Mouse (Mus musculus) erythroblast, embryonic 14.5 days (primary cell): ENCODE measurements at regions not wholly inside any gene's neighbourhood (a gene's known extent, or its start where the extent isn't known, plus 50 kb on each side); places are given as distances from the start of the nearest gene placed in this dataset.

Experiments
- H3K27me3 ChIP-seq: 2 replicates; pipeline ENCODE4 v1.6.1; 2012; ENCODE audit warnings: inconsistent platforms; ENCODE audit not compliant: control insufficient read depth
- H3K36me3 ChIP-seq: 2 replicates; pipeline ENCODE4 v1.6.1; 2012; ENCODE audit warnings: mild to moderate bottlenecking, inconsistent platforms; ENCODE audit not compliant: control insufficient read depth
- H3K4me1 ChIP-seq: 2 replicates; pipeline ENCODE4 v1.6.1; 2012; ENCODE audit warnings: inconsistent platforms; ENCODE audit not compliant: control insufficient read depth
- H3K4me3 ChIP-seq: replicated peaks from 2 replicates; pipeline ENCODE3; 2012; ENCODE audit warnings: moderate library complexity, mild to moderate bottlenecking, inconsistent platforms
- H3K9me3 ChIP-seq: 2 replicates; pipeline ENCODE4 v1.6.1; 2012; ENCODE audit warnings: low read length, inconsistent platforms, mixed read lengths; ENCODE audit not compliant: control insufficient read depth
- GATA1 ChIP-seq: IDR thresholded peaks from 2 replicates; pipeline ENCODE4 v1.6.1; 2012; ENCODE audit warnings: low read length, inconsistent platforms, mixed read lengths
- TAL1 ChIP-seq: IDR thresholded peaks from 3 replicates; pipeline ENCODE4 v1.6.1; 2012; ENCODE audit warnings: low read length, inconsistent platforms, mixed read lengths

- H3K9me3 ChIP-seq = no peaks in the 10 kb centered on the region
- TF ChIP-seq TAL1 (no peak), GATA1 (no peak)
- H3K36me3 ChIP-seq = no peaks in the 10 kb centered on the region
- H3K27me3 ChIP-seq = no peaks in the 10 kb centered on the region
- H3K4me3 ChIP-seq = no peak overlapping the region
- H3K4me1 ChIP-seq = peaks cover 1% of the 10 kb centered on the region; the same call in 1 of the 2 replicates
Observed at GRCm38 (mm10) chr17:83898531-83898930, 50.8 kb upstream of the Haao start.
